Comparison of ENCODE assay signal across 22 mouse cellular contexts in genomic region chr3:4593977-4594523, GRCm38 (mm10).
"Had no signal": no experiment of that assay in that cellular context is flagged by ENCODE, and none has a peak within 500 bp of the region (broad histone marks: within the 10 kb centered on the region; RNA-seq: fewer than 3 reads in every experiment).

No protein-coding gene starts in this region.

- H3K27ac ChIP-seq: limb, embryonic 10.5 days; limb, embryonic 13.5 days; liver, embryonic 12.5 days; liver, embryonic 15.5 days; lung, embryonic 15.5 days; midbrain, embryonic 10.5 days; midbrain, embryonic 13.5 days; neural tube, embryonic 13.5 days; stomach, embryonic 15.5 days had no signal

- H3K9me3 ChIP-seq: limb, embryonic 10.5 days; limb, embryonic 13.5 days; liver, embryonic 12.5 days; liver, embryonic 15.5 days; lung, embryonic 15.5 days; megakaryocyte, embryonic 14.5 days; midbrain, embryonic 10.5 days; midbrain, embryonic 13.5 days; neural tube, embryonic 13.5 days; stomach, embryonic 15.5 days had no signal

- H3K4me1 ChIP-seq: limb, embryonic 10.5 days; limb, embryonic 13.5 days; liver, embryonic 12.5 days; liver, embryonic 15.5 days; lung, embryonic 15.5 days; megakaryocyte, embryonic 14.5 days; midbrain, embryonic 10.5 days; midbrain, embryonic 13.5 days; neural tube, embryonic 13.5 days; stomach, embryonic 15.5 days had no signal

- ATAC-seq: liver, embryonic 12.5 days; midbrain, embryonic 13.5 days; midbrain, embryonic 16.5 days had no signal

- H3K4me3 ChIP-seq: limb, embryonic 10.5 days; limb, embryonic 13.5 days; liver, embryonic 12.5 days; liver, embryonic 15.5 days; lung, embryonic 15.5 days; megakaryocyte, embryonic 14.5 days; midbrain, embryonic 10.5 days; midbrain, embryonic 13.5 days; myocyte; neural tube, embryonic 13.5 days; stomach, embryonic 15.5 days had no signal

- H3K9ac ChIP-seq: limb, embryonic 13.5 days; liver, embryonic 12.5 days; liver, embryonic 15.5 days; lung, embryonic 15.5 days; midbrain, embryonic 13.5 days; neural tube, embryonic 13.5 days; stomach, embryonic 15.5 days had no signal

- DNase-seq: kidney, adult 9 months; kidney, postnatal 14 days; kidney, postnatal 4 days; liver; lung, adult 18-20 months; lung, postnatal 10 days; lung, postnatal 36 days; right cerebral cortex, postnatal 25 days; spleen, adult 18-20 months; thymus, postnatal 25 days had no signal

- H3K4me2 ChIP-seq: limb, embryonic 13.5 days; liver, embryonic 12.5 days; liver, embryonic 15.5 days; lung, embryonic 15.5 days; midbrain, embryonic 13.5 days; neural tube, embryonic 13.5 days; stomach, embryonic 15.5 days had no signal

- H3K36me3 ChIP-seq: limb, embryonic 10.5 days; limb, embryonic 13.5 days; liver, embryonic 12.5 days; liver, embryonic 15.5 days; lung, embryonic 15.5 days; midbrain, embryonic 10.5 days; midbrain, embryonic 13.5 days; neural tube, embryonic 13.5 days; stomach, embryonic 15.5 days had no signal

- H3K27me3 ChIP-seq: limb, embryonic 13.5 days; liver, embryonic 12.5 days; liver, embryonic 15.5 days; lung, embryonic 15.5 days; megakaryocyte, embryonic 14.5 days; midbrain, embryonic 13.5 days; neural tube, embryonic 13.5 days; stomach, embryonic 15.5 days had no signal
